Mouse (Mus musculus): Measurements from ENCODE around the gene Tada1.

Gene Tada1

DNA sequence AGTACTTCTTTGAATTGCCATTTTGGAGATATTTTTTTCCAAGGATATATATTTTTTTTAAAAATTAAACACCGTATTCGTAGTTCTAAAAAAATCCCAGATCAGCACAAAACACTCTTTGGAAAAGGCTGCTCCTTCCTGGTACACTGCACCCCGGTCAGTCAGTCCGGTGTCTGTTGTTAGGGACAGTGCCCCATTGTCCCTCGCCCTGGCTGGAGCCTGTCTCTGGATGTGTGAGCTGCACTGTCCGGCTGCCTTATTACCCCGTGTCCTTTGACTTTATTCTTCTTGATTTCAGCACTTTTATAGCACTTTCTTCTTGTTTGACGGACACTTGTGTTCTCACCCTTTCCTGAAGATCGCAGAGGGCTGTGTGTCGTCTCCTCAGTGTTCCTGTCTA lies 5.7 kb downstream of the Tada1 start:
- DNase-seq (ENCODE audit: low spot score) = no peak

DNA sequence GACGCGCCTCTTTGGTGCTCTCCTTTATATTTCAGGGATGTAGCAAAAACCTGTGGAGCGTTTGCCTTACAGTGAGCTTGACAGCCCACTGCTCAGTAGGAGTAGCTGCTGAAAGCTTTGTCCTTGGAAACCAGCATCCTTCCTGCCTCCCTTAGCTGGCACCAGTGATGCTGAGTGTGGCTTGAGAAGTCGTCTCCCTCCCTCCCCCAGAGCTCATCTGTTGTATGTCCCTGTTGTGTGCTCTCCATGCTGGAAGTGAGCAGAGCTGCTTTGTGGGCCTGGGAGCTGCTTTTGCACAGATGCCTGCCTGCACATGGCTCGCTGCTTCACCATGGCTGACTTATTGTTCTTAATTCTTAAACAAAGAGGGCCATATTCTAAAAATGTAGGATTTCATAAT lies 6.5 kb downstream of the Tada1 start:
- no peak for DNase-seq (ENCODE audit: low spot score)

DNA sequence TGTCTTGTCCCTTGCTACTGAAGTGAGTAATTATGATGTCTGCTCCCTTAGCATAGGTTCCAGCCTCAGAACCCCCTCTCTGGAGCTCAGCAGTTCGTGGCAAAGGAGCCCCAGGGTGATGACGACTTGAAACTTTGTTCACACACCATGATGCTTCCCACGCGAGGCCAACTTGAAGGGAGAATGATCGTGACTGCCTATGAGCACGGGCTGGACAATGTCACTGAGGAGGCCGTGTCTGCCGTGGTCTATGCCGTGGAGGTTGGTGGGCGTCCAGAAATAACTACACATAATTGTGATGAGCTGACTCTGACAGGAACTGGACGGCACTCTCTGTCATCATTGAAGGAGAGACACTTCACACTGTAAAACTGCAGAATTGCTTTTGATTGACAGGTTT lies 9.6 kb downstream of the Tada1 start:
- DNase-seq (ENCODE audit: low spot score) = no peak

DNA sequence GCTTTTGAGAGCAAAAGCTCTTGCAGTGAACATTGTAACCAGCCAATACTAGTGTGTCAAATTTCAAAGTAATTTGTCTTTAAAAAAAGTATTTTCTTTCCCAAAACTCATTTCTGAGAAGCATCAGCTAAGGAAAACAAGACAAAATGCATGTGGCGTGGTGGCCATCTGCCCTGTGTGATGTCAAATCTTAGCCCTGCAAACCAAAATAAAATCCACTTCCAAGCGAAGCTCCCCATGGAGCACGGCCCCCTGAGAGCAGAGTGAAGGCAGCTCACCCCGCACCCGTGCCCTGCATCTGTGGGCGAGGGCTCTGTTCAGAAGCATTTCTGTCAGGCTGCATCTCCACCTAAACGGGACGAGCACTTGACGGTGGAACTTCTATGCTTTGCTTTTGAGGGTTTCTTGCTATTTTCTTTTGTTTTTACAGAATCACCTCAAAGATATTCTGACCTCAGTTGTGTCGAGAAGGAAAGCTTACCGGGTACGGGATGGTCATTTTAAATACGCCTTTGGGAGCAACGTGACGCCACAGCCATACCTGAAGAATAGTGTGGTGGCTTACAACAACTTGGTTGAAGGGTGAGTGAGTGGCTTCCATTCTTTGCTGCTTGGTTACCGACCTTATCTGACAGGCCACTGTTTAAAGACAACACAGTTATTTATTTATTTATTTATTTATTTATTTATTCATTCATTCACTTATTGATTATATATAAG lies 10.7 kb downstream of the Tada1 start:
- no peak for DNase-seq (ENCODE audit: low spot score)

DNA sequence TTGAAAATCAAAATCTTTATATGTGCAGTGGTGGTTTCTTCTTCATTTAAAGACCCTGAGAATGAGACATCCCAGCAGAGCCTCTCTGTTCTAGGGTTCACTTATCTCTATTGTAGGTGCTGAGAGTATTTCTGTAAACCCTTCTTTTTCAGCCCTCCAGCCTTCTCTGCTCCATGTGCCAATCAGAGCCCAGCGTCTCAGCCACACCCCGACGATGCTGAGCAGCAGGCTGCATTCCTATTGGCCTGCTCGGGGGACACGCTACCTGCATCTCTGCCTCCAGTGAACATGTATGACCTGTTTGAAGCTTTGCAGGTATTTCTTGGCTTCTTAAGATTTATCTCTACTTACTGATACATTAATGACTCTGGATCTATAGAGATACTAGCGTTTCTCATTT lies 12.8 kb downstream of the Tada1 start:
- DNase-seq (ENCODE audit: low spot score) = no peak

DNA sequence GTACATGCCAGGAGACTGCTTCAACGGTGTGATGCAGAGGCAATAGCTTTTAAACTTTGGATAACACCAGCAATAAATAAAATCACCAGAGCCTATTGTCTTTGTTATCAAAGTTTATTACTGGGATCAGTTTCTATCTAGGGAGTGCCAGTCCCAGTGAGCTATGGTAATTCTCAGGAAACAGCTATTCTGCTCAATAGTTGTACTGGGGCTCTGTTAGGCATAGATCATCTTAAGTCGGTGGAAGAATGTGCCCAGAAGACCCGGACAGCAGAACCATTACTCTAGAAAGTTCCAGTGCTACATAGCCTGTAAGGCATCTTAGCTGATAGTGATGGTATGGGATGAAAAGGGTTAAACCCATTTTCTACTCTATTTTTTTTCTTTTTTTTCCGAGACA lies 15.9 kb downstream of the Tada1 start:
- DNase-seq (ENCODE audit: low spot score) = no peak

DNA sequence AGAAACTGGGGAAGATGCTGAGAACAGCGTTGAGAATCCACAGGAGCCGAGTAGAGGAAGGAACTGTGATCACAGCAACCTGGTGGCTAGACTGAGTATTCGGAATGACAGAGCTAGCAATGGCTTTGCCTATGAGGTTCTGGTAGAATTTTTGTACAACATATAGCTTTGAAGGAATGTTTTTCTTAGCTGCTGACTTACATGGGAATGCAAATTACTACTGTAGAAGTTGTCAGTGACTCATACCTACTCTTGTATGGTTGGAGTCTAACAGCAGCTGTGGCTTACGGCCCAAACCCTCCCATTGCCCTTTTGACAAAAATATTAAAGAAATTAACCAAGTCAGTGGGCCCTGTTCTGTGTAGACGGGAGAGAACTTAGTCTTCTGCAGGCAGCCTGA lies 16.8 kb downstream of the Tada1 start:
- no peak for DNase-seq (ENCODE audit: low spot score)

DNA sequence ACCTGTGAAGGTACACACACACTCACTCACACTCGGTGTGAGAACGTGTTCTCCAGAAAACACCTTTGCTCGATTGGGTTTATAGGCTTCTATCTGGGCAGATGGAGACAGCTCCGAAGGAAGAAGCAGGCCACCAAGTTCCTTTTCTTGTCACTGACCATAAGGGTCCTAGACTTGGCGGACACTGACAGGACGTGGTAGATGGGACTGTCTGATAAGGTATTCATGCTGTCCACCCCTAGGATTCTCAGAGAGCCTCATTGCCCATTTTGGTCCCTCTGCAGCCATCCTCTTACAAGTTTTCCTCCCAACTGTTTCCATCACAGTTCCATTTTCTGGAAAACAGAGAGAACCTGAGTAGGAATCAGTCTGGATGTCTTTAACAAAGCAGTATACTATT lies 17.5 kb downstream of the Tada1 start:
- no peak for DNase-seq (ENCODE audit: low spot score)

DNA sequence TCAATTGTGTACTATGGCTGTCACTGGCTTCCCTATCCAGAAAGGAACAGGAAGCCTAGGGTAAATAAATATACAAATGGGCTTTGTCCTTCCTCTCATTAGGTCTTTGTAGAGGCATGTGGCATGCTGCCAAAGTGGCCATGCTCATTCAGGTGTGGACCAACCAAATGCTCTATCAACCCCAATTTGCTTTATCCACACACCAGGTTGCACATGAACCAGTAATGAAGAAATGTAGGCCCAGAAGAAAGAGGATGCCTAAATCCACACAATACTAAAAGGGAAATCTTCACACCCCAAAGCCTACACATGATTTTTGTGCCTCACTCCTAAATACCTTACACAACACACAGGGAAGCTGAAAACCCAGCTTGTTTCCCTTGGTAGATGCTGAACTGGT lies 22.6 kb downstream of the Tada1 start:
- no peak for DNase-seq (ENCODE audit: low spot score)

DNA sequence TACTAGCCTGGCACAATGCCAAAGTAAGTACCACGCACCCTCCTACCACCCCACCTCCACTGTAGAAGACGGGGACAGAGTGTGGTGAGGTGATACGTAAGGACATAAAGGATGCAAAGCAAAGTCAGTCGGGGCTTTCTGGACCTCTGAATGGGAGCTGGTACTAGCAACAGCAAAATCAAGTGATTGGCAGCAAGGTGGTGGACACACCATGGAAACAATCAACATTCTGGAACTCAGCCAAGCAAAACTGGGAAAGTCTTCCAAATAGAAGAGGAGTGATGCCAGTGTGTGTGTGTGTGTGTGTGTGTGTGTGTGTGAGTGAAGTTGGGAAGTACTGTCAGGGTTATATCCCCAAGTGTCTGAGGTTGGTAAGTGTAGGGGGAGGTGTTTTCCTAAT lies 23.1 kb downstream of the Tada1 start:
- no peak for DNase-seq (ENCODE audit: low spot score)

DNA sequence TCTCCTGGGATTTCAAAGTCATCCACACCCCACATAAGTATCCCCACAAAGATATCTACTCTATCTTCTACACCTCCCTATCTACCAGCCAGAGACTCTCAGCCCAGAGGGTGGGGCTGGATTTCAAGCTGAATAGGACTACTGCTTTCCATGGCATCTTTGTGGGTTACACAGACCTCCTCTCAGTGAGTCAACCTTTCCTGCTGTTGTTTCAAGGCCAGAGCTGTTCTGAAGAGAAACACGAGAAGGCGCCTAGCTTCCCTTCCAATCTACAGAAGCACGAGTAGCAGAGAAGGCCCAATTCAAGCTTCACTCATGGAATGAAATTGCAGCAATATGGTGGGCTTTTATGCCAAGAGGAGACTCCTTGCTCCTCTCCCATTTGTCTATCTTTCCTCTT lies 24.9 kb downstream of the Tada1 start:
- DNase-seq (ENCODE audit: low spot score) = no peak

DNA sequence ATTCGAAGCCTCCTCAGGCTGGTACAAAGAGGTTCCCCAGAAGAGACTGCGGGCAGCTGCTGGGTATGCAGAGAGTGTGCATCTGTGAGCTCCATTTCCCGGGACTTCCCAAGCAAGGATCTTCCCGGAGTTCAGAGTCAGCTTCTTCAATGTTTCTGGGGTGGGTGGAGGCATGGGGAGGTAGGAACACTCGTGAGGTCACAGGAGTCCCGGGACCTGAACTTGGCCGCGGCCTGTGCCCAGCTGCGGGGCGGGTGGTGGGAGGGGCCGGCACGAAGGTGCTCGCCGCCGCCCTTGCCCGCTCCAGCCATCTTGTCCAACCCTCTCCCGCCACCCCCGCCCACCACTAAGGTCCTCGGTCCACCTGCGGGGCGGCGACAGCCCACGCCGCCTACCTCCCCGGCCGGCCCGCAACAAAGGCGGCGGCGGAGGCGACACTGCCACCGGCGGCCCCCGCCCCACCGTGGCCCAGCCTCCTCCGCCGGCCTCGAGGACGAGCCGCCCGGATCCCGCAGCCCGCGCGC lies 30.3 kb downstream of the Tada1 start:
- no peak for DNase-seq (ENCODE audit: low spot score)

DNA sequence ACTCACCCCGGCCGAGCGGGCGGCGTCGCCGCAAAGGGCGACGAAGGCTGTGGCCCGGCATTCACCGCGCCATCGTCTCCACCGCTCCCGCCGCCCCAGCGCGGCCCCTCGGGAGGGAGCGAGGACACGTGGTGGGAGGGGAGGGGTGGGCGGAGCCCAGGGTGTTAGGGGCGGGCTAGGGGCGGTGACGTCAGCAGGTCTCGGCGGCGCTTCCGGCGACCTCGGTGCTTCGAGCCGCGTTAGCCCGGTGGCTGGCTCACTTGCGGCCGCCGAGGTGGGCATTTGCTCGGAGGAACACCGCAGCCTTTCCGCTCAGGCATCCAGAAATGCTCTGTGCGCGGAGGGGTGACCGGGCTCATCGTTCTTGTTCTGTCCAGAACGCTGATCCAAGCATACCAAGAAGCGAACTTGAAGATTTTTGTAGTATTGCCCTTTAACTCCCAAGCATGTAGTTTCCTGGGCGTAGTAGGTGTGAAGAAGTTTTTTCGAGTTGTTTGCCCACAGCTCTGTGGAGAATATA lies 30.9 kb downstream of the Tada1 start, which contains the start of gene Pogk:
TSS of gene Pogk (minus strand) at position 163 of the 520 bp plus-strand sequence.
- DNase-seq (ENCODE audit: low spot score) = peak; percentile 54

DNA sequence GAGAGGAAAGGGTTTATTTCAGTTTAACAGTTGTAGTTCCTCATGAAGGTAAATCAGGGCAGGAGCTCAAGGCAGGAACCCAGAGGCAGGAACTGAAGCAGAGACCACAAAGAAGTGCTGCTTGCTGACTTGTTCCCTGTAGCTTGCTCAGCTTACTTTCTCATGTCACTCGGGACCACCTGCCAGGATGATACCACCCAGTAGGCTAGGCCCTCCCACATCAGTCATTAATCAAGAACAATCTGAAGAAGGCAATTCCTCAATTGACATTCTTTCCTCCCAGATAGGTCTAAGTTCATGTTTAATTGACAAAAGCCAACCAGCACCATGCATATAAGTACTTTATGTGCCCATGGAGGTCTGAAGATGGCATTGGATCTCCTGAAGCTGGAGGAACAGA lies 32.6 kb downstream of the Tada1 start:
- no peak for DNase-seq (ENCODE audit: low spot score)

DNA sequence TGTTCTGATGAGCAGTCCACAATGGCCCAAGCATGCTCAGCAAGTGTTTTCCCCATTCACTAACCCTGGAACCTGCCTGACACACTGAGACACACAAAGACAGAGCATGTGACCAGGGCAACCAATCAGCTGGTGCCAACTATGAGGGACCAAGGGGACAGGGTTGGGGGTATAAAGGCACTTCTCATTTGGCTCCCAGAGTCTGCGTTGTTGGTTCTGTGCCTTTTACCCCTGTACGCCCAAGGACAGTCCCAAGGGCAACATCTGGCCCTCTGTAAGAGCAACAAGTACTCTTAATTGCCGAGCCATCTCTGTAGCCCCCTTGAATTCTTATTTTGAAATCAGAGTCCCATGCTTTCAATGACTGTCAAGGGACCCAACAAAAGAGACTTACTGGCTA lies 33.4 kb downstream of the Tada1 start:
- DNase-seq (ENCODE audit: low spot score) = no peak

DNA sequence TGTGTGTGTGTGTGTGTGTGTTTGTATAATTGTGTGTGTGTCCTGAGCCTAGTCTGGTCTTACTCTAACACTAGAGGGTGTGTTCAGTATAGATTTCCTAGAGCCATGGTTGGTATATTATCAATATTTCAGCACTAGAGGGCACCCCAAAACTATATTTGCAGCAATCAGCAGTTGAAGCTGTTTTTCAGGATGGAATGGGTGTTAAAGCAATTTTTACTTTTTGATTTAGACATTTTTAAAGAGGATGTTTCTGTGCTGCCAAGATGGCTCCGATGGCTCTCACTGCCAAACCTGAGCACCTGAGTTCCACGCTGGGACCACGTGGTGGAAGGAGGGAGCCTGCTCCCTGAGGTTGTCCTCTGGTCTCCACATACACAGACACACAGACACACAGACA lies 50.2 kb downstream of the Tada1 start:
- no peak for DNase-seq (ENCODE audit: low spot score)

DNA sequence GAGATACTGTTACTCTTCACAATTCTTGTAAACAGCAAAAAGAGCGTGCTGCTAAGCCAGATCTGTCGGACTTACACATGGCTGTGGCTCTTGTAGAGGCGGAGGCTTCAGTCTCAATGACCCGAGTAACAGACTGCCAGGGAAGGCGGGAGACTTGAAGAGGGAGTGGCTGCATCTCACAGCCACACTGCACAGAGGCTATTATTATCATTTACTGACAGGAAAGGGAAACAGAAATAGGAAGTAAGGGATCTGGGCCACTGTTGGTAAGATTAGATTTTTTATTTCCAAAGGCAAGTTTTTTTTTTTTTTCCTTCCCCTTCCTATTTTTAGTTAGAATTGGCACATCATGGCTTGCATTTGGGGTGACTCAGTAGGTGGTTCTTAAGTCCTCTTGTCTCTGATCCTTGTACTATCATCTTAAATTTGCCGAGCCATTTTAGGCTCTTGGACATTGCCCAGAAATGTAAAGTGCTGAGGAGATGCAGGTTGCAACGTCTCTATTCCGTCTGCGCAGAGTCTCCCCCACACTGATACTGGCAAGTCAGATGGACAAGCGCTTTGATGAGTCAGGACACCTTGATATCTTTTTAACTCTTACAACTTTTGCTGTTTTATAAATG lies 51.0 kb downstream of the Tada1 start:
- DNase-seq (ENCODE audit: low spot score) = no peak

DNA sequence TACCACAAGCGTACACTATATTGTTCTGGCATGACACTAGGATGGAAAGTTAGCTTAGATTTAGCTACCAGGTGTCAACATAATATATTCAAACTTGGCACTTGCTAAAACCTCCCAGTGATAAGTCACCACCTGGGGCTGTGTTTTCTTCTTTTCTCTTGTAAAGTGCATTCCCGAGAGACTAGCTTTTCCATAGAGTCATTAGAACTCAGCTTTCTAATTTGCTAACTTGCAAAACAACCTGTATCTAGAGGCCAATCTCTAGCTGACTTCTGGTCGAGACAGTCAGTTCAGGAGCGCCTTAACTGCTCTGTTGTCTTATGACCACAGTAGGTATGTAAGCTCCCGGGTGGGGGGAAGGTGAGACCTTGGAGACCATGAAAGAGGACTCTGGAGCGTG lies 60.5 kb downstream of the Tada1 start:
- no peak for DNase-seq (ENCODE audit: low spot score)

DNA sequence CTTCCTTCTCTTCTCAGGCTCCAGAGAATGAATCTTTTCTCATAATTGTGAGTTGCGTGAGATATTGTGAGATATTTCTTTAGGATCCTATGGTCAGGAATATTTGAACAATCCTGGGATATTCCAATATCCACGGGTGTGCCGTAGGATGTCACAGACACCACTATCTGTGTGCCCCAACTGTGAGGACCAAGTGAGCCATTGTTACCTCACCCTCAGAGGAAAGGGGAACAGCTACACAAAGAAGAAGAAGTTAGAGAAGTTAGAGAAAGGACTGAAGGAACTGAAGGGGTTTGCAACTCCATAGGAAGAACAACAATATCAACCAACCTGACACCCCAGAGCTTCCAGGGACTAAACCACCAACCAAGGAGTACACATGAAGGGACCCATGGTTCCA lies 63.1 kb downstream of the Tada1 start:
- no peak for DNase-seq (ENCODE audit: low spot score)

Measured in urinary bladder, postnatal 10 days (tissue).